Mouse (Mus musculus): Measurements from ENCODE around the gene Cpsf3.

- TF ChIP-seq CTCF (IDR thresholded peaks at IDR 0.05; ENCODE audit: extremely low read depth, insufficient read depth, low read length) (no peak), POLR2A (IDR thresholded peaks at IDR 0.05; ENCODE audit: extremely low read depth, insufficient read depth, low read length) (no peak)
Observed at GRCm38 (mm10) chr12:21322296-21322695, 37.1 kb downstream of the Cpsf3 start.

All from cortical plate, adult 2 months (tissue).